Mouse (Mus musculus) heart, embryonic 11.5 days (tissue): Measurements from ENCODE around the gene Gm13275. TPM values are rescaled to one million over a fixed set of nuclear protein-coding genes. Genes with fewer than 3 reads are reported as not detected.
"Not testable (repeated sequence)": the region's sequence is repeated elsewhere in the genome, so short reads cannot be mapped to it uniquely, and the experiment has no call there.

Experiments
- ATAC-seq: fragments of 200-750 bp; cut with Nextera tagmentation; replicated peaks from 2 replicates; pipeline ENCODE4 v1.8.0; 2017; ENCODE audit warnings: moderate library complexity; ENCODE audit not compliant: insufficient number of reproducible peaks, low FRiP score, low TSS enrichment
- H3K27ac ChIP-seq: fragments of 300-500 bp; sonication (generic); 2 replicates; pipeline ENCODE4 v1.5.1; 2014; ENCODE audit warnings: mild to moderate bottlenecking, low read depth, low read length
- H3K27me3 ChIP-seq: fragments of 300-500 bp; sonication (generic); 2 replicates; pipeline ENCODE4 v1.6.1; 2014; ENCODE audit warnings: mild to moderate bottlenecking, low read length, mixed read lengths; ENCODE audit not compliant: control insufficient read depth, insufficient read depth
- H3K36me3 ChIP-seq: fragments of 300-500 bp; sonication (generic); 2 replicates; pipeline ENCODE4 v1.6.1; 2014; ENCODE audit warnings: mild to moderate bottlenecking, low read length, moderate library complexity, mixed read lengths; ENCODE audit not compliant: control insufficient read depth, insufficient read depth
- H3K4me1 ChIP-seq: fragments of 300-500 bp; sonication (generic); 2 replicates; pipeline ENCODE4 v1.6.1; 2014; ENCODE audit warnings: low read length; ENCODE audit not compliant: control insufficient read depth, insufficient read depth
- H3K4me2 ChIP-seq: fragments of 300-500 bp; sonication (generic); 2 replicates; pipeline ENCODE4 v1.6.1; 2014; ENCODE audit warnings: mild to moderate bottlenecking, moderate library complexity
- H3K4me3 ChIP-seq: fragments of 300-500 bp; sonication (generic); 2 replicates; pipeline ENCODE4 v1.5.1; 2014; ENCODE audit warnings: low read depth, low read length
- H3K9ac ChIP-seq: fragments of 300-500 bp; sonication (generic); 2 replicates; pipeline ENCODE4 v1.6.1; 2014; ENCODE audit warnings: mild to moderate bottlenecking, low read depth, low read length, moderate library complexity
- H3K9me3 ChIP-seq: fragments of 300-500 bp; sonication (generic); replicated peaks from 2 replicates; pipeline ENCODE4 v1.6.1; 2016; ENCODE audit warnings: low read length; ENCODE audit not compliant: control insufficient read depth
- WGBS: fragments of 180-500 bp; shearing (Covaris S2); extraction: QIAGEN DNeasy Blood & Tissue Kit; methylation state at CpG from one replicate; pipeline ENCODE4 v1.1.7; 2014; ENCODE audit not compliant: insufficient replicate concordance; 5-methylcytosine and 5-hydroxymethylcytosine counted together
- polyA plus RNA-seq: library from polyadenylated mRNA; unstranded; fragments of >200 nt; fragmentation: Nextera tagmentation; extraction: Ambion mirVana; gene quantifications from 2 replicates; pipeline ENCODE4 v1.2.1, GENCODE M21; 2014

Gm13275 gene
- polyA plus RNA-seq, result 0.47 TPM in 1 of 2 replicates, not detected in the other

GRCm38 (mm10) chr4:88793936-88794675, at the start of gene Gm13275:
TSS of gene Gm13275 (plus strand) at chr4:88794487.
- H3K4me3 ChIP-seq, H3K27me3 ChIP-seq, H3K4me2 ChIP-seq, ATAC-seq, H3K4me1 ChIP-seq, H3K9me3 ChIP-seq, H3K9ac ChIP-seq, H3K36me3 ChIP-seq, H3K27ac ChIP-seq: not testable (repeated sequence)
- WGBS, result 0% methylated on average over 11 of the region's 52 CpGs

GRCm38 (mm10) chr4:88749926-88750325, 44.4 kb upstream of the Gm13275 start:
- Histone ChIP-seq H3K27ac (no peak overlapping the region), H3K9ac (no peak overlapping the region), H3K4me2 (no peak overlapping the region), H3K36me3 (no peaks in the 10 kb centered on the region), H3K4me3 (no peak overlapping the region), H3K27me3 (no peaks in the 10 kb centered on the region), H3K9me3 (no peaks in the 10 kb centered on the region), H3K4me1 (no peaks in the 10 kb centered on the region)
- WGBS, result 54% methylated on average over 6 of the region's 6 CpGs
- ATAC-seq, result no peak

- ATAC-seq, H3K9me3 ChIP-seq, H3K4me1 ChIP-seq, H3K4me3 ChIP-seq, H3K36me3 ChIP-seq, H3K4me2 ChIP-seq, H3K27ac ChIP-seq, H3K27me3 ChIP-seq, H3K9ac ChIP-seq: not testable (repeated sequence)
- WGBS, result 54% methylated on average over 14 of the region's 15 CpGs
Measured at GRCm38 (mm10) chr4:88754818-88755340, 39.4 kb upstream of the Gm13275 start, which contains the start of gene Gm13271. TSS of gene Gm13271 (plus strand) at chr4:88754868.

GRCm38 (mm10) chr4:88756581-88757513, 37.4 kb upstream of the Gm13275 start:
- Histone ChIP-seq H3K27ac (peak overlapping the region; percentile 94), H3K9ac (peak overlapping the region; percentile 82), H3K4me2 (peak overlapping the region; percentile 69), H3K4me3 (peak overlapping the region; percentile 51)
- H3K9me3 ChIP-seq, H3K36me3 ChIP-seq, ATAC-seq, H3K27me3 ChIP-seq, H3K4me1 ChIP-seq: not testable (repeated sequence)
- 13% methylated on average over 28 of the region's 31 CpGs for WGBS

GRCm38 (mm10) chr4:88757628-88758031, 36.7 kb upstream of the Gm13275 start:
- H3K9ac ChIP-seq, H3K36me3 ChIP-seq, H3K9me3 ChIP-seq, H3K27me3 ChIP-seq, H3K4me1 ChIP-seq: not testable (repeated sequence)
- Histone ChIP-seq H3K27ac (peak overlapping the region; percentile 94), H3K4me3 (peak overlapping the region; percentile 51), H3K4me2 (peak overlapping the region; percentile 69)
- under 1% methylated on average over 18 of the region's 21 CpGs for WGBS
- peak; percentile 93 for ATAC-seq

- WGBS, result 82% methylated on average over 7 of the region's 9 CpGs
- H3K9me3 ChIP-seq, H3K4me3 ChIP-seq, H3K4me1 ChIP-seq, H3K27me3 ChIP-seq, ATAC-seq, H3K36me3 ChIP-seq, H3K4me2 ChIP-seq, H3K27ac ChIP-seq, H3K9ac ChIP-seq: not testable (repeated sequence)
Measured at GRCm38 (mm10) chr4:88758751-88759150, 35.5 kb upstream of the Gm13275 start.

- not testable (repeated sequence) for ATAC-seq
- WGBS, result 20% methylated on average over 7 of the region's 14 CpGs
Measured at GRCm38 (mm10) chr4:88759610-88760268, 34.5 kb upstream of the Gm13275 start, which contains the start of gene Gm13283. TSS of gene Gm13283 (plus strand) at chr4:88760119.

GRCm38 (mm10) chr4:88760431-88760830, 33.9 kb upstream of the Gm13275 start:
- H3K36me3 ChIP-seq, H3K9ac ChIP-seq, ATAC-seq, H3K4me1 ChIP-seq, H3K9me3 ChIP-seq, H3K27me3 ChIP-seq: not testable (repeated sequence)
- WGBS, result 0% methylated on average over 24 of the region's 28 CpGs
- peak overlapping the region; percentile 29; the same call in 1 of the 2 replicates for H3K27ac ChIP-seq
- peak overlapping the region; percentile 49 for H3K4me2 ChIP-seq
- H3K4me3 ChIP-seq, result peak overlapping the region; percentile 27; the same call in 1 of the 2 replicates

More at GRCm38 (mm10) chr4:88759610-88760268, 34.5 kb upstream of the Gm13275 start, which contains the start of gene Gm13283:
- H3K4me3 ChIP-seq, result peak within 1 kb of the TSS; percentile 27; the same call in 1 of the 2 replicates
- H3K4me1 ChIP-seq, H3K9ac ChIP-seq, H3K27me3 ChIP-seq, H3K36me3 ChIP-seq, H3K9me3 ChIP-seq: not testable (repeated sequence)
- peak within 1 kb of the TSS; percentile 49 for H3K4me2 ChIP-seq
- H3K27ac ChIP-seq, result peak within 1 kb of the TSS; percentile 29; the same call in 1 of the 2 replicates
